Mouse (Mus musculus): ENCODE data around the gene Esrra.

- TF ChIP-seq GATA1 (IDR thresholded peaks at IDR 0.05; ENCODE audit: low read length) (no peak), TAL1 (IDR thresholded peaks at IDR 0.05; ENCODE audit: low read length) (no peak)
These were observed 29.1 kb downstream of the Esrra start for GRCm38 (mm10) chr19:6892512-6892911.

Data from erythroblast, embryonic 14.5 days (primary cell).